Comparison of ENCODE assay signal across 25 mouse cellular contexts in genomic region chr13:51939715-51940114, GRCm38 (mm10).
DNase-seq lines count a peak whose midpoint lies in the region; ATAC-seq lines count a peak whose summit lies in the region.
"Had no signal": no experiment of that assay in that cellular context is flagged by ENCODE, and none has a peak within 500 bp of the region (broad histone marks: within the 10 kb centered on the region; RNA-seq: fewer than 3 reads in every experiment).

No protein-coding gene starts in this region.

- H3K4me2 ChIP-seq in liver, embryonic 12.5 days, result 0 out of 2 replicates have a peak overlapping the region, but pooled peaks have one; percentile 0
- H3K4me2 ChIP-seq: embryonic facial prominence, embryonic 12.5 days; forebrain, embryonic 12.5 days had no signal

- H3K4me1 ChIP-seq in liver, embryonic 12.5 days, result peaks cover 16% of the 10 kb centered on the region
- H3K4me1 ChIP-seq: embryonic facial prominence, embryonic 12.5 days had no signal

- H3K27ac ChIP-seq in liver, embryonic 12.5 days, result no peak overlapping the region
- H3K27ac ChIP-seq: embryonic facial prominence, embryonic 10.5 days; embryonic facial prominence, embryonic 12.5 days; forebrain, embryonic 10.5 days; forebrain, embryonic 12.5 days had no signal

- 65% methylated on average over 6 of the region's 6 CpGs for WGBS in liver, embryonic 12.5 days (ENCODE audit: insufficient replicate concordance)

- H3K27me3 ChIP-seq in liver, embryonic 12.5 days (replicated peaks), result peaks cover 6% of the 10 kb centered on the region; the same call in 1 of the 2 replicates
- H3K27me3 ChIP-seq: CH12.LX; embryonic facial prominence, embryonic 12.5 days; Patski had no signal

- H3K9me3 ChIP-seq in liver, embryonic 12.5 days (replicated peaks), result no peaks in the 10 kb centered on the region
- H3K9me3 ChIP-seq: embryonic facial prominence, embryonic 10.5 days; embryonic facial prominence, embryonic 12.5 days; forebrain, embryonic 10.5 days; forebrain, embryonic 12.5 days; G1E had no signal

- H3K9ac ChIP-seq in liver, embryonic 12.5 days, result no peak overlapping the region
- H3K9ac ChIP-seq: embryonic facial prominence, embryonic 12.5 days; forebrain, embryonic 12.5 days had no signal

- DNase-seq in liver, result no peak
- peak; percentile 71 for DNase-seq in fat pad, adult 2 months (ENCODE audit: extremely low read depth, low read depth, low spot score)
- DNase-seq in layer of hippocampus, postnatal 25 days (ENCODE audit: extremely low spot score in 1 of 2, low spot score in 1 of 2), result no peak
- DNase-seq: adrenal gland, adult 8-10 months; adrenal gland, postnatal 14 days; adrenal gland, postnatal 36 days; B cell, adult 2 months; cerebellum, adult 11-12 months; cerebellum, adult 2 months; cerebellum, adult 9-10 months; cerebellum, postnatal 10 days; cerebellum, postnatal 25 days had no signal

- no peaks in the 10 kb centered on the region for H3K36me3 ChIP-seq in liver, embryonic 12.5 days
- H3K36me3 ChIP-seq: embryonic facial prominence, embryonic 10.5 days; embryonic facial prominence, embryonic 12.5 days; forebrain, embryonic 10.5 days; forebrain, embryonic 12.5 days; G1E had no signal

- no peak for ATAC-seq in liver, embryonic 12.5 days
- 0 out of 2 replicates have a peak, but pooled peaks have one; percentile 24 for ATAC-seq in megakaryocyte-erythroid progenitor cell, adult 5-6 weeks (replicated peaks; ENCODE audit: low FRiP score, low TSS enrichment, poor library complexity, severe bottlenecking)
- ATAC-seq: activated CD4-positive, CD25-positive, alpha-beta regulatory T cell, adult 4 months; CD4-positive, CD25-positive, alpha-beta regulatory T cell, adult 4 months; forebrain, embryonic 14.5 days; forebrain, embryonic 16.5 days; Patski had no signal

- H3K4me3 ChIP-seq in liver, embryonic 12.5 days, result no peak overlapping the region
- H3K4me3 ChIP-seq: embryonic facial prominence, embryonic 10.5 days; embryonic facial prominence, embryonic 12.5 days; forebrain, embryonic 10.5 days; forebrain, embryonic 12.5 days had no signal
